Mouse (Mus musculus): Measurements from ENCODE around the gene Rnf6. TPM values are rescaled to one million over a fixed set of nuclear protein-coding genes. Genes with fewer than 3 reads are reported as not detected.

Gene Rnf6
- 40.6 TPM in 2 replicates for polyA plus RNA-seq (2014; fragmentation: Nextera tagmentation; extraction: Ambion mirVana)

GRCm38 (mm10) chr5:146220879-146221714 lies at the start of gene Rnf6:
Gene Rnf6 (minus strand): TSS chr5:146221555.
- peaks cover 11% of the 10 kb centered on the region; the same call in 1 of the 2 replicates for H3K4me1 ChIP-seq (ENCODE audit: control insufficient read depth, insufficient read depth, low read length)
- H3K4me3 ChIP-seq (ENCODE audit: low read depth, low read length): peak within 1 kb of the TSS; percentile 71
- peak within 1 kb of the TSS; percentile 73 for H3K9ac ChIP-seq (replicated peaks; ENCODE audit: low read depth, low read length)
- WGBS: under 1% methylated on average over 67 of the region's 67 CpGs
- H3K4me2 ChIP-seq (replicated peaks; ENCODE audit: low read depth, low read length): peak within 1 kb of the TSS; percentile 54
- H3K36me3 ChIP-seq (ENCODE audit: control insufficient read depth, insufficient read depth, low read length): peaks cover 19% of the 10 kb centered on the region
- peak; percentile 99 for ATAC-seq (ENCODE audit: insufficient number of reproducible peaks, insufficient read depth, low FRiP score, low read depth)
- H3K27ac ChIP-seq (ENCODE audit: low read length): peak within 1 kb of the TSS; percentile 98
- no peaks in the 10 kb centered on the region for H3K9me3 ChIP-seq (ENCODE audit: control insufficient read depth, low read depth, low read length)
- H3K27me3 ChIP-seq (ENCODE audit: control insufficient read depth, insufficient read depth, low read length): no peaks in the 10 kb centered on the region

- Histone ChIP-seq H3K4me1 (ENCODE audit: control insufficient read depth, insufficient read depth, low read length) (no peaks in the 10 kb centered on the region), H3K4me2 (replicated peaks; ENCODE audit: low read depth, low read length) (no peak overlapping the region), H3K36me3 (ENCODE audit: control insufficient read depth, insufficient read depth, low read length) (peaks cover 19% of the 10 kb centered on the region; the same call in 1 of the 2 replicates), H3K9me3 (ENCODE audit: control insufficient read depth, low read depth, low read length) (no peaks in the 10 kb centered on the region), H3K27ac (ENCODE audit: low read length) (no peak overlapping the region), H3K4me3 (ENCODE audit: low read depth, low read length) (no peak overlapping the region), H3K9ac (replicated peaks; ENCODE audit: low read depth, low read length) (no peak overlapping the region), H3K27me3 (ENCODE audit: control insufficient read depth, insufficient read depth, low read length) (no peaks in the 10 kb centered on the region)
- WGBS: 82% methylated on average over 9 of the region's 9 CpGs
- no peak for ATAC-seq (ENCODE audit: insufficient number of reproducible peaks, insufficient read depth, low FRiP score, low read depth)
Measured at GRCm38 (mm10) chr5:146270593-146270992, 49.2 kb upstream of the Rnf6 start.

GRCm38 (mm10) chr5:146267776-146268175 lies 46.4 kb upstream of the Rnf6 start:
- Histone ChIP-seq H3K36me3 (ENCODE audit: control insufficient read depth, insufficient read depth, low read length) (peaks cover 12% of the 10 kb centered on the region; the same call in 1 of the 2 replicates), H3K27me3 (ENCODE audit: control insufficient read depth, insufficient read depth, low read length) (no peaks in the 10 kb centered on the region), H3K4me2 (replicated peaks; ENCODE audit: low read depth, low read length) (no peak overlapping the region), H3K4me3 (ENCODE audit: low read depth, low read length) (no peak overlapping the region), H3K9ac (replicated peaks; ENCODE audit: low read depth, low read length) (no peak overlapping the region), H3K27ac (ENCODE audit: low read length) (no peak overlapping the region), H3K9me3 (ENCODE audit: control insufficient read depth, low read depth, low read length) (no peaks in the 10 kb centered on the region), H3K4me1 (ENCODE audit: control insufficient read depth, insufficient read depth, low read length) (no peaks in the 10 kb centered on the region)
- ATAC-seq (ENCODE audit: insufficient number of reproducible peaks, insufficient read depth, low FRiP score, low read depth): no peak
- 89% methylated on average over 7 of the region's 7 CpGs for WGBS

- no peak for ATAC-seq (ENCODE audit: insufficient number of reproducible peaks, insufficient read depth, low FRiP score, low read depth)
- no peaks in the 10 kb centered on the region for H3K27me3 ChIP-seq (ENCODE audit: control insufficient read depth, insufficient read depth, low read length)
- peaks cover 6% of the 10 kb centered on the region; the same call in 1 of the 2 replicates for H3K36me3 ChIP-seq (ENCODE audit: control insufficient read depth, insufficient read depth, low read length)
- no peaks in the 10 kb centered on the region for H3K4me1 ChIP-seq (ENCODE audit: control insufficient read depth, insufficient read depth, low read length)
- no peaks in the 10 kb centered on the region for H3K9me3 ChIP-seq (ENCODE audit: control insufficient read depth, low read depth, low read length)
- H3K4me3 ChIP-seq (ENCODE audit: low read depth, low read length): no peak overlapping the region
- H3K4me2 ChIP-seq (replicated peaks; ENCODE audit: low read depth, low read length): no peak overlapping the region
- no peak overlapping the region for H3K27ac ChIP-seq (ENCODE audit: low read length)
- H3K9ac ChIP-seq (replicated peaks; ENCODE audit: low read depth, low read length): no peak overlapping the region
- WGBS: 86% methylated on average over 5 of the region's 6 CpGs
Measured at GRCm38 (mm10) chr5:146265934-146266591, 44.7 kb upstream of the Rnf6 start.

- no peak overlapping the region for H3K4me3 ChIP-seq (ENCODE audit: low read depth, low read length)
- 57% methylated on average over 9 of the region's 9 CpGs for WGBS
Measured at GRCm38 (mm10) chr5:146260003-146260402, 38.6 kb upstream of the Rnf6 start.

GRCm38 (mm10) chr5:146253644-146254043 lies 32.3 kb upstream of the Rnf6 start:
- no peak for ATAC-seq (ENCODE audit: insufficient number of reproducible peaks, insufficient read depth, low FRiP score, low read depth)
- Histone ChIP-seq H3K27ac (ENCODE audit: low read length) (no peak overlapping the region), H3K9ac (replicated peaks; ENCODE audit: low read depth, low read length) (no peak overlapping the region), H3K36me3 (ENCODE audit: control insufficient read depth, insufficient read depth, low read length) (no peaks in the 10 kb centered on the region), H3K9me3 (ENCODE audit: control insufficient read depth, low read depth, low read length) (no peaks in the 10 kb centered on the region), H3K4me1 (ENCODE audit: control insufficient read depth, insufficient read depth, low read length) (peaks cover 5% of the 10 kb centered on the region; the same call in 1 of the 2 replicates), H3K4me3 (ENCODE audit: low read depth, low read length) (no peak overlapping the region), H3K4me2 (replicated peaks; ENCODE audit: low read depth, low read length) (no peak overlapping the region), H3K27me3 (ENCODE audit: control insufficient read depth, insufficient read depth, low read length) (no peaks in the 10 kb centered on the region)
- 84% methylated on average over 5 of the region's 5 CpGs for WGBS

More at GRCm38 (mm10) chr5:146260003-146260402, 38.6 kb upstream of the Rnf6 start:
- no peak overlapping the region for H3K4me2 ChIP-seq (replicated peaks; ENCODE audit: low read depth, low read length)
- H3K27me3 ChIP-seq (ENCODE audit: control insufficient read depth, insufficient read depth, low read length): no peaks in the 10 kb centered on the region
- H3K27ac ChIP-seq (ENCODE audit: low read length): no peak overlapping the region
- no peaks in the 10 kb centered on the region for H3K36me3 ChIP-seq (ENCODE audit: control insufficient read depth, insufficient read depth, low read length)
- no peaks in the 10 kb centered on the region for H3K9me3 ChIP-seq (ENCODE audit: control insufficient read depth, low read depth, low read length)
- no peak overlapping the region for H3K9ac ChIP-seq (replicated peaks; ENCODE audit: low read depth, low read length)
- H3K4me1 ChIP-seq (ENCODE audit: control insufficient read depth, insufficient read depth, low read length): no peaks in the 10 kb centered on the region
- ATAC-seq (ENCODE audit: insufficient number of reproducible peaks, insufficient read depth, low FRiP score, low read depth): no peak

- ATAC-seq (ENCODE audit: insufficient number of reproducible peaks, insufficient read depth, low FRiP score, low read depth): peak; percentile 37; the same call in 1 of the 2 replicates
- WGBS: 43% methylated on average over 5 of the region's 5 CpGs
- no peak overlapping the region for H3K4me3 ChIP-seq (ENCODE audit: low read depth, low read length)
- H3K9ac ChIP-seq (replicated peaks; ENCODE audit: low read depth, low read length): no peak overlapping the region
- H3K27ac ChIP-seq (ENCODE audit: low read length): 0 out of 2 replicates have a peak overlapping the region, but pooled peaks have one; percentile 16
- H3K36me3 ChIP-seq (ENCODE audit: control insufficient read depth, insufficient read depth, low read length): no peaks in the 10 kb centered on the region
- peaks cover 8% of the 10 kb centered on the region; the same call in 1 of the 2 replicates for H3K4me1 ChIP-seq (ENCODE audit: control insufficient read depth, insufficient read depth, low read length)
- H3K4me2 ChIP-seq (replicated peaks; ENCODE audit: low read depth, low read length): no peak overlapping the region
- H3K9me3 ChIP-seq (ENCODE audit: control insufficient read depth, low read depth, low read length): no peaks in the 10 kb centered on the region
- H3K27me3 ChIP-seq (ENCODE audit: control insufficient read depth, insufficient read depth, low read length): no peaks in the 10 kb centered on the region
Measured at GRCm38 (mm10) chr5:146251663-146252429, 30.5 kb upstream of the Rnf6 start.

Measured in stomach, embryonic 14.5 days (tissue).